ENCODE assay signal across 7 mouse cellular contexts in genomic region chr2:84677968-84678880, GRCm38 (mm10). TPM values are rescaled to one million over a fixed set of nuclear protein-coding genes. Genes with fewer than 3 reads are reported as not detected.
DNase-seq lines count a peak whose midpoint lies in the region; ATAC-seq lines count a peak whose summit lies in the region.

Gm28635 (minus strand) TSS chr2:84678041.
Med19 (plus strand) TSS chr2:84678402.

- no peaks in the 10 kb centered on the region for H3K27me3 ChIP-seq in intestine, embryonic 15.5 days (replicated peaks)
- no peaks in the 10 kb centered on the region for H3K27me3 ChIP-seq in midbrain, embryonic 10.5 days (ENCODE audit: low read depth, poor library complexity, severe bottlenecking)

- H3K4me3 ChIP-seq in intestine, embryonic 15.5 days (replicated peaks), result peak within 1 kb of the TSS; percentile 65
- peak within 1 kb of the TSS; percentile 99 for H3K4me3 ChIP-seq in midbrain, embryonic 10.5 days

- WGBS in intestine, embryonic 15.5 days, result under 1% methylated on average over 44 of the region's 44 CpGs
- WGBS in midbrain, embryonic 10.5 days, result under 1% methylated on average over 44 of the region's 44 CpGs

- no peaks in the 10 kb centered on the region for H3K9me3 ChIP-seq in intestine, embryonic 15.5 days
- H3K9me3 ChIP-seq in midbrain, embryonic 10.5 days (replicated peaks), result no peaks in the 10 kb centered on the region

- peak within 1 kb of the TSS; percentile 70 for H3K4me2 ChIP-seq in intestine, embryonic 15.5 days (replicated peaks)

- peak within 1 kb of the TSS; percentile 77 for H3K27ac ChIP-seq in intestine, embryonic 15.5 days
- H3K27ac ChIP-seq in midbrain, embryonic 10.5 days (replicated peaks), result peak within 1 kb of the TSS; percentile 91

- H3K4me1 ChIP-seq in intestine, embryonic 15.5 days (replicated peaks), result peaks cover 7% of the 10 kb centered on the region
- H3K4me1 ChIP-seq in midbrain, embryonic 10.5 days, result peaks cover 24% of the 10 kb centered on the region

- H3K36me3 ChIP-seq in intestine, embryonic 15.5 days, result peaks cover 11% of the 10 kb centered on the region
- peaks cover 58% of the 10 kb centered on the region for H3K36me3 ChIP-seq in midbrain, embryonic 10.5 days

- intact Hi-C loops in gastrocnemius, postnatal 36 days (cut with DNase I), result loop anchor here (5.0 kb wide), 1 partner anchor 34 kb away; no protein-coding TSS in a partner anchor
- intact Hi-C loops in left cerebral cortex, postnatal 25 days (cut with DNase I), result no loop called here

- peak; percentile 96 for DNase-seq in adrenal gland, adult 2 months
- peak; percentile 97 for DNase-seq in embryo, embryonic 11.5 days (ENCODE audit: low read depth, low spot score)
- peak; percentile 69 to 89 for DNase-seq in gastrocnemius, postnatal 36 days
- peak; percentile 93 to 99 for DNase-seq in left cerebral cortex, postnatal 25 days (ENCODE audit: low spot score in 2 of 2)
- peak; percentile 96 for DNase-seq in midbrain, embryonic 10.5 days (ENCODE audit: low spot score)
- DNase-seq in right cerebral cortex, postnatal 4 days, result peak; percentile 79

- peak; percentile 99 for ATAC-seq in intestine, embryonic 15.5 days

- H3K9ac ChIP-seq in intestine, embryonic 15.5 days, result peak within 1 kb of the TSS; percentile 74

RNA-seq across cellular contexts. Expression of gene Gm28635, which starts in this region (rescaled TPM):
- total RNA-seq in adrenal gland, adult 2 months (2021), result not detected
- polyA plus RNA-seq in adrenal gland, adult 2 months (2012; rRNA removed), result not detected in 2 replicates
- total RNA-seq in gastrocnemius, postnatal 36 days (2021), result not detected
- not detected in 2 replicates for polyA plus RNA-seq in intestine, embryonic 15.5 days (2015; fragmentation: Nextera tagmentation; extraction: Ambion mirVana)
- 1 to 10 TPM; 7.7 to 10.0 TPM for total RNA-seq in left cerebral cortex, postnatal 25 days (2021)
- polyA plus RNA-seq in midbrain, embryonic 10.5 days (2016; fragmentation: Nextera tagmentation; extraction: Ambion mirVana), result not detected in 2 replicates

RNA-seq across cellular contexts. Expression of gene Med19, which starts in this region (rescaled TPM):
- total RNA-seq in adrenal gland, adult 2 months (2021), result 10 to 100 TPM; 24.3 to 24.8 TPM
- 12.3 and 15.1 TPM in 2 replicates for polyA plus RNA-seq in adrenal gland, adult 2 months (2012; rRNA removed)
- 1 to 10 TPM; 5.2 to 6.7 TPM for total RNA-seq in gastrocnemius, postnatal 36 days (2021)
- 32.5 and 34.7 TPM in 2 replicates for polyA plus RNA-seq in intestine, embryonic 15.5 days (2015; fragmentation: Nextera tagmentation; extraction: Ambion mirVana)
- 10 to 100 TPM; 30.4 to 32.0 TPM for total RNA-seq in left cerebral cortex, postnatal 25 days (2021)
- polyA plus RNA-seq in midbrain, embryonic 10.5 days (2016; fragmentation: Nextera tagmentation; extraction: Ambion mirVana), result 46.8 and 48.4 TPM in 2 replicates

Comparison
In these comparisons a context has a peak if more than half of its experiments do, and no peak if none do; other contexts are left out.
1. Peak in every context shown above with its lines: DNase-seq, ATAC-seq, H3K4me3 ChIP-seq and H3K27ac ChIP-seq.
2. RNA of gene Gm28635 (total RNA-seq): 7.7 to 10.0 TPM in left cerebral cortex, postnatal 25 days; not detected in adrenal gland, adult 2 months and not detected in gastrocnemius, postnatal 36 days; every median in the first group is over 4 times any median in the second.